Mouse (Mus musculus): ENCODE data around the gene 2310022B05Rik.

Gene 2310022B05Rik

GRCm38 (mm10) chr8:124608239-124608971, 54.8 kb downstream of the 2310022B05Rik start:
- DNase-seq (ENCODE audit: low read depth, low spot score), result peak; percentile 69

- DNase-seq (ENCODE audit: low read depth, low spot score), result no peak
These were observed 59.1 kb downstream of the 2310022B05Rik start for GRCm38 (mm10) chr8:124604066-124604465.

GRCm38 (mm10) chr8:124589393-124589792, 73.8 kb downstream of the 2310022B05Rik start:
- no peak for DNase-seq (ENCODE audit: low read depth, low spot score)

- DNase-seq (ENCODE audit: low read depth, low spot score), result peak; percentile 60
These were observed 76.6 kb downstream of the 2310022B05Rik start for GRCm38 (mm10) chr8:124586556-124586955.
